Mouse (Mus musculus): Measurements from ENCODE around the gene Hoxb13. TPM values are rescaled to one million over a fixed set of nuclear protein-coding genes. Genes with fewer than 3 reads are reported as not detected.
A peak's percentile ranks its signal among the peaks of the same experiment; 100 is the strongest.

The Hoxb13 gene
- polyA plus RNA-seq (2014; fragmentation: Nextera tagmentation; extraction: Ambion mirVana), result 0.09 TPM in 1 of 2 replicates, not detected in the other

DNA sequence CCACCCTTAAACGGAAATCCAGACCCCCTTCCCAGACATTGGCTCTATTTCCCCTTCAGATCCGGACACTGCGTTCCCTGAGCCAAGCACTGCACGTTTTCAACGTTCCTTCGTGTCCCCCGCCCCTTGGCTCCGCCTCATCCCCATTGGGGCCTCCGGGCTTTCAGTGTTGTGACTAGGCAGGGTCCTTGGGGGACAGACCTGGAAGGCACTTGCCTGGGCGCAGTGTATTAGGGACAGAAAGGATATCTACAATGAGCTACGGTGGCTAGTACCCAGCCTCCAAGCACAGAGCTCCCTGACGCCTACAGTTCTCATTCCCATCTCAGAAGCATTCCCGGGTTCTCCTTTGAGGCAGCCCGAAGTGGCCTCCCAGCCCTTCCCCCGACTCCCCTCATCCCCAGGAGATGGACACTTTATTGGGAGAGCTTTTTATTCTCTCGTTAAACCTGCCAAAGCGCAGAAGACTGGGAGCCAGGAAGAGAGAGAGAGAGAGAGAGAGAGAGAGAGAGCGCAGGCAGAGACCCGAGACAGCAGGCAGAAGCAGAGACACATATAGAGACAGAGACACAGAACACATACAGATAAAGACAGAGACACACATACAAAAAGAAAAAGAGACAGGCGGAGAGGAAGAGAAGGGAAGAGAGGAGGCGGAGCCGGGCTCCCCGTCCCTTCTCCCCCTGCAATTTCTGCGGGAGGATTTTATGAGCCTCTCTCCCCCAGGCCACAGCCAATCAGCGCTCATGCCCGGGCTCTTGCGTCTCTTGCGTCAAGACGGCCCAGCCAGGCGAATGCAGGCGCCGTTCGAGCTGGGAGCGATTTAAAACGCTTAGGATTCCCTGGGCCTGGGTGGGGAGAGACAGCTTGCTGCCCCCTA lies at the start of gene Hoxb13:
TSS of gene Hoxb13 (plus strand) at position 796 of the 880 bp plus-strand sequence.
- peaks cover 96% of the 10 kb centered on the region for H3K27me3 ChIP-seq (ENCODE audit: control insufficient read depth, insufficient read depth, low read length)
- ATAC-seq (ENCODE audit: insufficient number of reproducible peaks, low FRiP score, low TSS enrichment, low read depth) (no peak), DNase-seq (ENCODE audit: low spot score) (peak; percentile 78)
- no peaks in the 10 kb centered on the region for H3K9me3 ChIP-seq (ENCODE audit: control insufficient read depth, low read length)
- peak within 1 kb of the TSS; percentile 15; the same call in 1 of the 2 replicates for H3K4me3 ChIP-seq (ENCODE audit: low read depth, low read length)
- H3K4me1 ChIP-seq (ENCODE audit: control insufficient read depth, insufficient read depth, low read length), result peaks cover 9% of the 10 kb centered on the region
- no peaks in the 10 kb centered on the region for H3K36me3 ChIP-seq (ENCODE audit: control insufficient read depth, insufficient read depth, low read length)
- peak within 1 kb of the TSS; percentile 20; the same call in 1 of the 2 replicates for H3K4me2 ChIP-seq (ENCODE audit: low read depth, severe bottlenecking)
- WGBS, result under 1% methylated on average over 34 of the region's 35 CpGs
- no peak within 1 kb of the TSS for H3K27ac ChIP-seq (replicated peaks; ENCODE audit: low read depth, low read length)
- no peak within 1 kb of the TSS for H3K9ac ChIP-seq (ENCODE audit: low read length)

DNA sequence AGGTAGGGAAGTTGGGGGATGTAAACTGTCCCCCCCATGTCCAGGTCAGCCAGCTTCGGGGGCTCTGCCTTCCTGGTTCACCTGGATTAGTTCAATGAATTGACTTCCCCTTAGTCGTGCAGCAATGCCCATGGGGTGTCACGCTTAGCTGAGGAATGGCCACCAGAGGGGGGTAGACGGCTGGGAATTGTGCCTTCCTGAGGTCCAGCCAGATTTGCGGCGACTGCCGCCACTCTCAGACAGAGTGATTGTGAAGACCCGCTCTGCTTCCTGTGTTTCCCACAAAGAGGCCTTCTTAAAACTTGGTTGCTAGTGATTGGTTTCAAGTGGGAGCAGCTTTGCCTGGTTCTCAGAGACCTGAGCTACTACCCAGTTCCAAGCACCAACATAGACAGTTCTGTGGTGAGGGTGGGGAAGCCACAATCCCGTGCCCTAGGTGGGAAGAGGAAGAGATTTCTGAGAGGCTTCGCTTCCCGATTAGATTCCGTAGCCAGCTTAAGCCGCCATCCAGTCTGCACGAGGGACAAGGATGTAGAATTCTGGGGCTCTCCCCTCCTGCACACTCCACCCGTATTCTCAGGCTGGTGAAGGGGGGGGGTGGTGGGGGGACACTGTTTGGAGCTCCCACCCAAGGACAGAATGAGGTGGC lies 48.4 kb upstream of the Hoxb13 start:
- Histone ChIP-seq H3K9ac (ENCODE audit: low read length) (no peak overlapping the region), H3K27me3 (ENCODE audit: control insufficient read depth, insufficient read depth, low read length) (peaks cover 10% of the 10 kb centered on the region), H3K9me3 (ENCODE audit: control insufficient read depth, low read length) (no peaks in the 10 kb centered on the region), H3K4me3 (ENCODE audit: low read depth, low read length) (no peak overlapping the region), H3K27ac (replicated peaks; ENCODE audit: low read depth, low read length) (no peak overlapping the region), H3K4me1 (ENCODE audit: control insufficient read depth, insufficient read depth, low read length) (no peaks in the 10 kb centered on the region), H3K36me3 (ENCODE audit: control insufficient read depth, insufficient read depth, low read length) (no peaks in the 10 kb centered on the region), H3K4me2 (ENCODE audit: low read depth, severe bottlenecking) (peak overlapping the region; percentile 24; the same call in 1 of the 2 replicates)
- ATAC-seq (ENCODE audit: insufficient number of reproducible peaks, low FRiP score, low TSS enrichment, low read depth), result no peak
- DNase-seq (ENCODE audit: low spot score), result peak; percentile 89
- WGBS, result 2% methylated on average over 15 of the region's 15 CpGs

DNA sequence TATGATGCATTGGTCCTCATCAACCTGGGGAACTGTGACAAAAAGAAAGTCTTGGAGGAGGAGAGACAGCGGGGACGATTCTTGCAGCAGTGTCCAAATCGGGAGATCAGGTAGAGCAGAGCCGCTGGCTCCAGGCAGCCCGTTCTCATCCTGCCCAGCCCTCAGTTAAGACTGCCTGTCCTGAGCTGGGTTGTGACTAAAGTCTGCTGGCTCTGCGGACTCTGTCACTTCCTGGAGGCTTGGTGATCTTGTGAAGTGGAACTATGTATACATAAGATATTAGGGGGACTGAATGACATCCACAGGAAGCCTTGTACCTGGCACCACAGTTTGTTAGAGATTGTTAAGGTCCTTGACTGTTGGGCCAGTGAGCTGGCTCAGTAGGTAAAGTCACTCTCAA lies 46.6 kb upstream of the Hoxb13 start:
- ATAC-seq (ENCODE audit: insufficient number of reproducible peaks, low FRiP score, low TSS enrichment, low read depth), result no peak
- Histone ChIP-seq H3K27ac (replicated peaks; ENCODE audit: low read depth, low read length) (no peak overlapping the region), H3K9ac (ENCODE audit: low read length) (no peak overlapping the region), H3K4me2 (ENCODE audit: low read depth, severe bottlenecking) (no peak overlapping the region), H3K9me3 (ENCODE audit: control insufficient read depth, low read length) (no peaks in the 10 kb centered on the region), H3K27me3 (ENCODE audit: control insufficient read depth, insufficient read depth, low read length) (peaks cover 12% of the 10 kb centered on the region), H3K4me1 (ENCODE audit: control insufficient read depth, insufficient read depth, low read length) (no peaks in the 10 kb centered on the region), H3K4me3 (ENCODE audit: low read depth, low read length) (no peak overlapping the region), H3K36me3 (ENCODE audit: control insufficient read depth, insufficient read depth, low read length) (no peaks in the 10 kb centered on the region)
- 72% methylated on average over 6 of the region's 6 CpGs for WGBS
- DNase-seq (ENCODE audit: low spot score), result no peak

DNA sequence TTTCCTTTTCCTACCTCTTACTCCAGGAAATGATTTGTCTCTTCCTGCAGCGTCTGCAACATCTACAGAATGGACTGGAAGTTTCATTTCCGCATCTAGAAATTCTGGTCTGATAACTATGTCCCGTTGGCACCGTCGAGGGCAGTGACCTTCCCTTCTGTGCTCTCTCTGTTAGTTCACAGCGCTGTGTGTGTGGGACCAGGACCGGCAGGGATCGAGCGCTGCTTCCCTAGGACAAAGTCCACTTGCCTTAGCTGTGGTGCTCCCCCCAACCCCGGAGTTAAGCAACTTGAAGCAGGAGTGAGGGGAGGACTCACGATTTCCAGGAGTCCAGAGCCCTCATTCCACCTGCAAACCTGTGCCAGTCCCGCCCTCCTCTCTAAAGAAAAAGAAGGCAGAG lies 29.3 kb upstream of the Hoxb13 start:
- Histone ChIP-seq H3K4me2 (ENCODE audit: low read depth, severe bottlenecking) (no peak overlapping the region), H3K4me3 (ENCODE audit: low read depth, low read length) (no peak overlapping the region), H3K9me3 (ENCODE audit: control insufficient read depth, low read length) (no peaks in the 10 kb centered on the region), H3K27ac (replicated peaks; ENCODE audit: low read depth, low read length) (no peak overlapping the region), H3K4me1 (ENCODE audit: control insufficient read depth, insufficient read depth, low read length) (no peaks in the 10 kb centered on the region), H3K27me3 (ENCODE audit: control insufficient read depth, insufficient read depth, low read length) (peaks cover 52% of the 10 kb centered on the region), H3K36me3 (ENCODE audit: control insufficient read depth, insufficient read depth, low read length) (no peaks in the 10 kb centered on the region), H3K9ac (ENCODE audit: low read length) (no peak overlapping the region)
- DNase-seq (ENCODE audit: low spot score) (no peak), ATAC-seq (ENCODE audit: insufficient number of reproducible peaks, low FRiP score, low TSS enrichment, low read depth) (no peak)
- WGBS, result 61% methylated on average over 12 of the region's 12 CpGs

- no peak for DNase-seq (ENCODE audit: low spot score)
- 14% methylated on average over 9 of the region's 9 CpGs for WGBS
- H3K9me3 ChIP-seq (ENCODE audit: control insufficient read depth, low read length), result no peaks in the 10 kb centered on the region
- H3K27ac ChIP-seq (replicated peaks; ENCODE audit: low read depth, low read length), result no peak overlapping the region
- no peak overlapping the region for H3K4me3 ChIP-seq (ENCODE audit: low read depth, low read length)
- peaks cover 84% of the 10 kb centered on the region for H3K27me3 ChIP-seq (ENCODE audit: control insufficient read depth, insufficient read depth, low read length)
- 0 out of 2 replicates have a peak, but pooled peaks cover 4% of the 10 kb centered on the region for H3K4me1 ChIP-seq (ENCODE audit: control insufficient read depth, insufficient read depth, low read length)
- H3K4me2 ChIP-seq (ENCODE audit: low read depth, severe bottlenecking), result no peak overlapping the region
- no peak for ATAC-seq (ENCODE audit: insufficient number of reproducible peaks, low FRiP score, low TSS enrichment, low read depth)
- no peak overlapping the region for H3K9ac ChIP-seq (ENCODE audit: low read length)
- H3K36me3 ChIP-seq (ENCODE audit: control insufficient read depth, insufficient read depth, low read length), result no peaks in the 10 kb centered on the region
Measured at GRCm38 (mm10) chr11:96168125-96168524, 26.0 kb upstream of the Hoxb13 start.

DNA sequence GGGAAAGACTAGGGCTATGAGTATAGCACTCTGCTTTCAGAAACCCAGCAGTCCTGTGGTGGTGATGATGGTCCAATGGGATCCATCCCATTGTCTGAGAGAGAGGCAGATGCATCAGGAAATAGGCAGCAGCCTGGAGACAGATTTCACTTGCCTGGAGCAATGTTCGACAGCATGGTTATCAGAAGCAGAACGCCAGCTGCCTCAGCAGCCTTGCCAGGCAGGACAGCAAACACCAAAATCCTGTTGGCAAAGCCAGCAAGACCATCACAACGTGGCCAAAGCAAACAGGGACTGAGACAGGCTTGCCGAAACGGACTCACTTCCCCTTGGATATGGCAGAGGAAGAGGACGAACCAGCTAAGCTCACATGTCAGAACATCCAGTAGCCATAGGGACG lies 25.1 kb upstream of the Hoxb13 start:
- H3K9ac ChIP-seq (ENCODE audit: low read length), result no peak overlapping the region
- no peak for DNase-seq (ENCODE audit: low spot score)
- no peak for ATAC-seq (ENCODE audit: insufficient number of reproducible peaks, low FRiP score, low TSS enrichment, low read depth)
- no peak overlapping the region for H3K27ac ChIP-seq (replicated peaks; ENCODE audit: low read depth, low read length)
- H3K27me3 ChIP-seq (ENCODE audit: control insufficient read depth, insufficient read depth, low read length), result peaks cover 93% of the 10 kb centered on the region
- H3K4me1 ChIP-seq (ENCODE audit: control insufficient read depth, insufficient read depth, low read length), result 0 out of 2 replicates have a peak, but pooled peaks cover 4% of the 10 kb centered on the region
- 17% methylated on average over 7 of the region's 7 CpGs for WGBS
- H3K4me3 ChIP-seq (ENCODE audit: low read depth, low read length), result no peak overlapping the region
- H3K36me3 ChIP-seq (ENCODE audit: control insufficient read depth, insufficient read depth, low read length), result no peaks in the 10 kb centered on the region
- no peaks in the 10 kb centered on the region for H3K9me3 ChIP-seq (ENCODE audit: control insufficient read depth, low read length)
- no peak overlapping the region for H3K4me2 ChIP-seq (ENCODE audit: low read depth, severe bottlenecking)

GRCm38 (mm10) chr11:96170711-96171379 lies 23.3 kb upstream of the Hoxb13 start:
- ATAC-seq (ENCODE audit: insufficient number of reproducible peaks, low FRiP score, low TSS enrichment, low read depth), result no peak
- Histone ChIP-seq H3K36me3 (ENCODE audit: control insufficient read depth, insufficient read depth, low read length) (no peaks in the 10 kb centered on the region), H3K4me2 (ENCODE audit: low read depth, severe bottlenecking) (no peak overlapping the region), H3K27ac (replicated peaks; ENCODE audit: low read depth, low read length) (no peak overlapping the region), H3K4me3 (ENCODE audit: low read depth, low read length) (no peak overlapping the region), H3K9ac (ENCODE audit: low read length) (no peak overlapping the region; the same call in 1 of the 2 replicates), H3K27me3 (ENCODE audit: control insufficient read depth, insufficient read depth, low read length) (peaks cover 97% of the 10 kb centered on the region), H3K4me1 (ENCODE audit: control insufficient read depth, insufficient read depth, low read length) (0 out of 2 replicates have a peak, but pooled peaks cover 4% of the 10 kb centered on the region), H3K9me3 (ENCODE audit: control insufficient read depth, low read length) (no peaks in the 10 kb centered on the region)
- under 1% methylated on average over 20 of the region's 20 CpGs for WGBS
- peak; percentile 50 for DNase-seq (ENCODE audit: low spot score)

- Histone ChIP-seq H3K9ac (ENCODE audit: low read length) (no peak overlapping the region), H3K27ac (replicated peaks; ENCODE audit: low read depth, low read length) (no peak overlapping the region), H3K36me3 (ENCODE audit: control insufficient read depth, insufficient read depth, low read length) (no peaks in the 10 kb centered on the region), H3K4me2 (ENCODE audit: low read depth, severe bottlenecking) (no peak overlapping the region), H3K27me3 (ENCODE audit: control insufficient read depth, insufficient read depth, low read length) (peaks cover 96% of the 10 kb centered on the region), H3K4me1 (ENCODE audit: control insufficient read depth, insufficient read depth, low read length) (0 out of 2 replicates have a peak, but pooled peaks cover 4% of the 10 kb centered on the region), H3K4me3 (ENCODE audit: low read depth, low read length) (no peak overlapping the region), H3K9me3 (ENCODE audit: control insufficient read depth, low read length) (no peaks in the 10 kb centered on the region)
- 5% methylated on average over 3 of the region's 3 CpGs for WGBS
- ATAC-seq (ENCODE audit: insufficient number of reproducible peaks, low FRiP score, low TSS enrichment, low read depth) (no peak), DNase-seq (ENCODE audit: low spot score) (peak; percentile 34)
Measured at GRCm38 (mm10) chr11:96171601-96172000, 22.5 kb upstream of the Hoxb13 start.
